Mouse (Mus musculus) forebrain, embryonic 15.5 days (tissue): ENCODE results near the gene Cd3e. TPM values are rescaled to one million over a fixed set of nuclear protein-coding genes. Genes with fewer than 3 reads are reported as not detected.

Experiments
- ATAC-seq: fragments of 200-750 bp; cut with Nextera tagmentation; replicated peaks from 2 replicates; pipeline ENCODE4 v1.8.0; 2017; ENCODE audit warnings: mild to moderate bottlenecking, moderate TSS enrichment, moderate library complexity
- H3K27ac ChIP-seq: fragments of 300-500 bp; sonication (generic); replicated peaks from 2 replicates; pipeline ENCODE4 v1.5.1; 2015; ENCODE audit warnings: mild to moderate bottlenecking, inconsistent platforms
- H3K27me3 ChIP-seq: fragments of 300-500 bp; sonication (generic); 2 replicates; pipeline ENCODE4 v1.6.1; 2015; ENCODE audit warnings: inconsistent platforms
- H3K36me3 ChIP-seq: fragments of 300-500 bp; sonication (generic); 2 replicates; pipeline ENCODE4 v1.6.1; 2015; ENCODE audit warnings: mild to moderate bottlenecking, inconsistent platforms
- H3K4me1 ChIP-seq: fragments of 300-500 bp; sonication (generic); 2 replicates; pipeline ENCODE4 v1.6.1; 2015; ENCODE audit warnings: inconsistent platforms
- H3K4me2 ChIP-seq: fragments of 300-500 bp; sonication (generic); replicated peaks from 2 replicates; pipeline ENCODE4 v1.6.1; 2015; ENCODE audit warnings: mild to moderate bottlenecking, inconsistent platforms
- H3K4me3 ChIP-seq: fragments of 300-500 bp; sonication (generic); 2 replicates; pipeline ENCODE4 v1.5.1; 2015; ENCODE audit warnings: mild to moderate bottlenecking, inconsistent platforms
- H3K9ac ChIP-seq: fragments of 300-500 bp; sonication (generic); replicated peaks from 2 replicates; pipeline ENCODE4 v1.6.1; 2015; ENCODE audit warnings: mild to moderate bottlenecking, inconsistent platforms
- H3K9me3 ChIP-seq: fragments of 300-500 bp; sonication (generic); 2 replicates; pipeline ENCODE4 v1.6.1; 2016; ENCODE audit warnings: inconsistent platforms
- WGBS: fragments of 180-500 bp; shearing (Covaris S2); methylation state at CpG from one replicate; pipeline ENCODE4 v1.1.7; 2015; ENCODE audit warnings: mixed read lengths; 5-methylcytosine and 5-hydroxymethylcytosine counted together
- polyA plus RNA-seq: library from polyadenylated mRNA; unstranded; fragments of >200 nt; fragmentation: Nextera tagmentation; extraction: Ambion mirVana; gene quantifications from 2 replicates; pipeline ENCODE4 v1.2.1, GENCODE M21; 2015

Gene Cd3e
- polyA plus RNA-seq, 1 experiment from 2014 or later: not detected

DNA sequence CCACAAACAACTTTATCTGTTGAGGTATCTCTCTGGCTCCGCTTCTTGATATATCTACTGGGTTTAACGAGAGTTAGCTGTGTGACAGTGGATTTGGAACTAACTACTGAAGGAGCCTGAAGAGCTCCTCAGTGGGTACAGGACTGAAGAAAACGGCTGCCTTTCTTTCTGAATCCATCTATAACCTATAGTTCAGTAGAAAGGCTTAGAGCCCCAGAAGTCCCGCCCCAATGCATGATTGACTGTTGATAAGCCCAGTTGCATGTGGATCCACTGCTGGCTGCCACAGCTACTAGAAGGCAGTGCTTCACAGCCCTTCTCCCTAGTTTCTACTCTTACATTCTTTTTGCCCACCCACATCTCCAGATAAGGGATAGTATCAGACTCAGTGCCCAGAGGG lies 1.0 kb upstream of the Cd3e start:
- no peak overlapping the region for H3K27ac ChIP-seq
- ATAC-seq: no peak
- H3K4me3 ChIP-seq: no peak overlapping the region
- H3K27me3 ChIP-seq: no peaks in the 10 kb centered on the region
- H3K9me3 ChIP-seq: no peaks in the 10 kb centered on the region
- 85% methylated on average over 4 of the region's 4 CpGs for WGBS
- no peak overlapping the region for H3K9ac ChIP-seq
- H3K36me3 ChIP-seq: no peaks in the 10 kb centered on the region
- H3K4me1 ChIP-seq: no peaks in the 10 kb centered on the region
- H3K4me2 ChIP-seq: no peak overlapping the region

DNA sequence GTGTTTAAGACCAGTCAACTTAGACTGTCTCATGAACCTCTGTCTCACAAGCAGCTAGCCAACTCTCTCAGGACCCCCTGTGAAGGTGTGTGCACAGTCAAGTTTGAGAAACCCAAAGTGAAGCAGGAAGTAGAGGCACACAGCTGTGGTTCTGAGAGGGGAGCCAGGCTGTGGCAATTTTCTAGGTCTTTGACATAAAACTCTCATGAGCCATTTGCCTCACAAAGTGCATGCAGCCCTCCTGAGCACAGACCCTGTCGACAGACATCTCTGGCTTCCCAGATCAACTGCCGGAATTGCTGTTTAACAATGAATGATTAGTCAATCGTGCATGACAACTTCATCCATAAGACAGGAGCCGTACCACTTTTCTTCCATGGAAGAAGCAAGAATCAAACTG lies 1.1 kb downstream of the Cd3e start:
- ATAC-seq: no peak
- 76% methylated on average over 4 of the region's 4 CpGs for WGBS
- Histone ChIP-seq H3K9me3 (no peaks in the 10 kb centered on the region), H3K4me3 (no peak overlapping the region), H3K27me3 (no peaks in the 10 kb centered on the region), H3K36me3 (no peaks in the 10 kb centered on the region), H3K9ac (no peak overlapping the region), H3K4me1 (no peaks in the 10 kb centered on the region), H3K27ac (no peak overlapping the region), H3K4me2 (no peak overlapping the region)

DNA sequence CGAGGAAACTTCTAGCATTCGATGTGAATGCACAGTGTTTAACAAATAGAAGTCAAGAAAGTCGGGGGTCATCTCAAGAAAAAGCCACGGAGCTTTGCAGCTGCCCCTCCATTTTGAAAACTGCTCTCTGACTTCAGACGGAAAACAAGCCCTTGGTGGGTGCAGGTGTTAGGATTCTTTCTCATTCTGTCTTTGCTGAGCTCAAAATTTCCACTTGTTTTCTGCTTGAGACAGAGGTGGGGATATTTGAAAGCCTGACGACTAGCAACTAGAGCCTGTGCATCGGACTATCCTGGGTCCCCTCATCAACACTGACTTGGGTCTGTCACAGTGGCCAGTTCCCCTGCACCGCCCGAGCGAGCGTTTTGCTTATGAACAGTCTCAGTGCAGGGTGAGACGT lies 2.0 kb downstream of the Cd3e start:
- Histone ChIP-seq H3K4me3 (no peak overlapping the region), H3K9me3 (no peaks in the 10 kb centered on the region), H3K9ac (no peak overlapping the region), H3K27ac (no peak overlapping the region), H3K4me1 (no peaks in the 10 kb centered on the region), H3K4me2 (no peak overlapping the region), H3K27me3 (no peaks in the 10 kb centered on the region), H3K36me3 (no peaks in the 10 kb centered on the region)
- WGBS: 78% methylated on average over 12 of the region's 12 CpGs
- ATAC-seq: no peak

- Histone ChIP-seq H3K27me3 (no peaks in the 10 kb centered on the region), H3K27ac (no peak overlapping the region), H3K36me3 (no peaks in the 10 kb centered on the region), H3K4me1 (no peaks in the 10 kb centered on the region), H3K9me3 (no peaks in the 10 kb centered on the region), H3K9ac (no peak overlapping the region), H3K4me3 (no peak overlapping the region), H3K4me2 (no peak overlapping the region)
- 76% methylated on average over 3 of the region's 3 CpGs for WGBS
- ATAC-seq: no peak
Observed at GRCm38 (mm10) chr9:45000249-45000648, 9.2 kb downstream of the Cd3e start.

DNA sequence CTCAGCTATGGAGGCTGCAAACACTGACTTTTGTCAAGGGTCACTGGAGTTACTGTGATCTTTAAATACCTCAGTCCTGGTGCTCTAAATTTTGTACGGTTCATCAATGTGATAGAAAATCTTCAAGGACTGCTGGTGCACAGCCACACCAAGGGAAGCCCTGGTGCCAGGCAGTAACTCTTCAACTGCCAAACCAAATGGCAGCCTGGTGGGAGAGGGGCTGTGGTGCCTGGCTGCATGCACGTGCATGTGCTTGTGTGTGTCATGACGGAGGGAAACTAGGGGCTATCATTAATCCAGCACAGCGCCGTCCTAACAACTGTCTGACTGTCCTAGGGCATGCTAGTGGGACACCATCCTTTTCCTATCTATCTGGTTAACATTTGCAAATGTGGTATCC lies 9.7 kb downstream of the Cd3e start:
- H3K36me3 ChIP-seq: no peaks in the 10 kb centered on the region
- H3K4me1 ChIP-seq: no peaks in the 10 kb centered on the region
- no peak overlapping the region for H3K4me2 ChIP-seq
- no peaks in the 10 kb centered on the region for H3K27me3 ChIP-seq
- no peak for ATAC-seq
- WGBS: 82% methylated on average over 5 of the region's 5 CpGs
- no peak overlapping the region for H3K9ac ChIP-seq
- H3K4me3 ChIP-seq: no peak overlapping the region
- no peak overlapping the region for H3K27ac ChIP-seq
- H3K9me3 ChIP-seq: no peaks in the 10 kb centered on the region

DNA sequence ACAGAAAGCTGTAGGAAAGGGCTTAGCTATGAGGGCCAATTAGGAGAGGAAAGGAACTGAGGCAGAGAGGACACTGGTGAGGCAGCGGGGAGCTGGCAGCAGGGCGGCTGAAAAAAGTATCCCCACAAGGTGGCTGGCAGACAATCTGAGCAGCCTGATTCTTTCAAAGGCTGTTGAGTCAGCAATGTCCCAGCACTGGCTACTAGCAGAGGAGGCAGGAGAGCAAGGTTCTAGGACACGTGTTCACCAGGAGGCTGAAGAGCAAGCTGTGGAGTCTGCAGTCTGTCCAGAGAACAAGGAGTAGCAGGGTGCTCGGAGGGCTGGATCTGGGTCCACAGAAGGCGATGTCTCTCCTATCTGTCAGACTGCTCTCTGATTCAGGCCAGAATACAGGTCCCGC lies 10.3 kb downstream of the Cd3e start:
- no peaks in the 10 kb centered on the region for H3K9me3 ChIP-seq
- H3K9ac ChIP-seq: no peak overlapping the region
- 59% methylated on average over 6 of the region's 6 CpGs for WGBS
- H3K27me3 ChIP-seq: no peaks in the 10 kb centered on the region
- H3K36me3 ChIP-seq: no peaks in the 10 kb centered on the region
- H3K4me1 ChIP-seq: no peaks in the 10 kb centered on the region
- H3K4me2 ChIP-seq: no peak overlapping the region
- H3K27ac ChIP-seq: no peak overlapping the region
- ATAC-seq: no peak
- no peak overlapping the region for H3K4me3 ChIP-seq

DNA sequence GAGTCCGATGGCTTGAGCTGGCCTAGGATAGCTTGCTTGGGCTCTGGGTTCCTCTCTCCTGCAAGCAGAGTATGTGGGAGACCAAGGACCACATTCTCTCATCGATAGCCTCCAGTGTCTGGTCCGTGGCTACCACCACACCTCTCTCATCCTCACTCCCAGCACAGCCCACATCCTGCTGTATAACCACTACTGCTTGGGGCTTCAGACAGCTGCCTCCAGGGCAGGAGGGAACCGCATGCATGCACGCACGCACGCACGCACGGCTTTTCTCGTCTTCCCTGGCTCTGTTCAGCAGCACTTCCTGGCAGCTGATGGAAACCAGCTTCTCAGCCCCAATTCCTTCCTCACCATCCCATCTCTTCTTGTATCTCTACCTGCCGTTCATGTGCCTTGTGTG lies 11.3 kb downstream of the Cd3e start:
- 80% methylated on average over 11 of the region's 11 CpGs for WGBS
- Histone ChIP-seq H3K27me3 (no peaks in the 10 kb centered on the region), H3K9ac (no peak overlapping the region), H3K9me3 (no peaks in the 10 kb centered on the region), H3K27ac (no peak overlapping the region), H3K36me3 (no peaks in the 10 kb centered on the region), H3K4me3 (no peak overlapping the region), H3K4me1 (no peaks in the 10 kb centered on the region), H3K4me2 (no peak overlapping the region)
- no peak for ATAC-seq

- no peak overlapping the region for H3K4me3 ChIP-seq
- H3K4me1 ChIP-seq: no peaks in the 10 kb centered on the region
- H3K9ac ChIP-seq: no peak overlapping the region
- H3K27ac ChIP-seq: no peak overlapping the region
- no peaks in the 10 kb centered on the region for H3K9me3 ChIP-seq
- ATAC-seq: no peak
- no peaks in the 10 kb centered on the region for H3K27me3 ChIP-seq
- 97% methylated on average over 7 of the region's 7 CpGs for WGBS
- H3K36me3 ChIP-seq: no peaks in the 10 kb centered on the region
- no peak overlapping the region for H3K4me2 ChIP-seq
Observed at GRCm38 (mm10) chr9:44996590-44996989, 12.8 kb downstream of the Cd3e start.

DNA sequence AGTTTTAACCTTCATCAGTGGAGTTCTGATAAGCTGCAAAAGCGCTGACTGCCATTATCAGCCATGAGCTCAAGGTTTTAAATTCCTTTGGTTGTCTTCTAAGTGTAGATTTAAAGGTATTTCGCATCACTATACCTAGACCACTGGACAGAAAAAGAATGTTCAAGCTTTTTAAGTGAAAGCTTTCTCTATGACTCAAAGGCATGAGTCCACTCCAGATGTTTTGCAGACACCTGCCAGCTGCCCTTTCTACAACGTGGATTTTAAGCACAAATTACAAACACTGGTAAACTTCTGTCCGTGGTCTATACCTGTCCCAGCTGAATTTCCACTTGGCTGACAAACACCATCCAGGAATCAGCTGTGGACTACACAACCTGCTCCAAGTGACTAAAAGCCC lies 14.5 kb downstream of the Cd3e start:
- no peaks in the 10 kb centered on the region for H3K9me3 ChIP-seq
- H3K27me3 ChIP-seq: no peaks in the 10 kb centered on the region
- no peak overlapping the region for H3K4me3 ChIP-seq
- no peak overlapping the region for H3K4me2 ChIP-seq
- H3K36me3 ChIP-seq: no peaks in the 10 kb centered on the region
- WGBS: 78% methylated on average over 4 of the region's 4 CpGs
- H3K27ac ChIP-seq: no peak overlapping the region
- ATAC-seq: no peak
- H3K4me1 ChIP-seq: no peaks in the 10 kb centered on the region
- H3K9ac ChIP-seq: no peak overlapping the region

- H3K4me3 ChIP-seq: no peak overlapping the region
- no peak overlapping the region for H3K9ac ChIP-seq
- no peaks in the 10 kb centered on the region for H3K9me3 ChIP-seq
- WGBS: 88% methylated on average over 2 of the region's 2 CpGs
- no peaks in the 10 kb centered on the region for H3K4me1 ChIP-seq
- no peaks in the 10 kb centered on the region for H3K27me3 ChIP-seq
- H3K36me3 ChIP-seq: no peaks in the 10 kb centered on the region
- no peak for ATAC-seq
- H3K4me2 ChIP-seq: no peak overlapping the region
- no peak overlapping the region for H3K27ac ChIP-seq
Observed at GRCm38 (mm10) chr9:44993268-44993667, 16.2 kb downstream of the Cd3e start.

DNA sequence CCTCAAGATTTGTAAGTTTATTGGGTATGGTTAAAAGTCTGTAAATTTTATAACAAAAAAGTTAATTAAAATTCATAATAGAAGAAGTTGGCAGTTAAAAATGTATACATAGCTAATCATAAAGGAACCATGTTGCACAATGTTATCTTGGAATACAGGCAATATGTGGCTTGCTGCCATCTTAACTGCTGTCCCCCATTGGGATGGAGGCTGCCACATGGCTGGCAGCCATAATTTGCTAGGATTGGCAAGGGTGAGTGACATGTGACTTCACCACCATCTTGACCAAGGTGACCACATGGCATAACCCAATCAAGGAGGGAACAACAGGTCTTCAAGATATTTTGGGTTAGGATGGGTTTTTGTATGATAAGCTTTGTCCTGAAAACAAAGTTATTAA lies 17.2 kb downstream of the Cd3e start:
- no peak for ATAC-seq
- no peak overlapping the region for H3K9ac ChIP-seq
- H3K27ac ChIP-seq: no peak overlapping the region

DNA sequence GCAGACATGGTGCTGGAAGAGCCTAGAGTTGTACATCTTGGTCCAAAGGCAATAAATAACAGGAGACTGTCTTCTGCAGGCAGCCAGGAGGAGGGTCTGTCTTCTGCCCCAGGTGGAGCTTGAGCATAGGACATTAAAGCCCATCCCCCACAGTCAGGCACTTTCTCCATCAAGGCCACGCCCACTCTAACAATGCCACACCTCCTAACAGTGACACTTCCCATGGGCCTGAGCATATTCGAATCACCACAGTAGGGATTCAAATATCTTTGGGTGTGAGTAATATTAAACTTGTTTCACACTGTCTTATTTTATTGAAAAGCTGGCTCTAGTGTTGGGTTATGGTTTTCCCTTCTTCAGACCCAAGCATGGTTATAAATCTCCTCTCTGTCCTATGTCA lies 17.6 kb downstream of the Cd3e start:
- H3K9me3 ChIP-seq: no peaks in the 10 kb centered on the region
- no peak overlapping the region for H3K4me3 ChIP-seq
- WGBS: 84% methylated on average over 2 of the region's 2 CpGs
- H3K4me1 ChIP-seq: no peaks in the 10 kb centered on the region
- H3K9ac ChIP-seq: no peak overlapping the region
- no peak overlapping the region for H3K4me2 ChIP-seq
- H3K36me3 ChIP-seq: no peaks in the 10 kb centered on the region
- H3K27ac ChIP-seq: no peak overlapping the region
- ATAC-seq: no peak
- no peaks in the 10 kb centered on the region for H3K27me3 ChIP-seq

More for the DNA sequence above, 17.2 kb downstream of the Cd3e start:
- no peaks in the 10 kb centered on the region for H3K9me3 ChIP-seq
- no peak overlapping the region for H3K4me3 ChIP-seq
- H3K4me2 ChIP-seq: no peak overlapping the region
- no peaks in the 10 kb centered on the region for H3K36me3 ChIP-seq
- H3K4me1 ChIP-seq: no peaks in the 10 kb centered on the region
- no peaks in the 10 kb centered on the region for H3K27me3 ChIP-seq

- no peak overlapping the region for H3K4me3 ChIP-seq
- no peak for ATAC-seq
- H3K27ac ChIP-seq: no peak overlapping the region
- no peaks in the 10 kb centered on the region for H3K36me3 ChIP-seq
- 0 out of 2 replicates have a peak, but pooled peaks cover 4% of the 10 kb centered on the region for H3K27me3 ChIP-seq
- no peak overlapping the region for H3K4me2 ChIP-seq
- no peak overlapping the region for H3K9ac ChIP-seq
- 75% methylated on average over 5 of the region's 5 CpGs for WGBS
- H3K4me1 ChIP-seq: no peaks in the 10 kb centered on the region
- H3K9me3 ChIP-seq: no peaks in the 10 kb centered on the region
Observed at GRCm38 (mm10) chr9:44986976-44987375, 22.5 kb downstream of the Cd3e start.
